Mouse (Mus musculus) embryonic facial prominence, embryonic 11.5 days (tissue): ENCODE data around the gene BC030867. TPM values are rescaled to one million over a fixed set of nuclear protein-coding genes. Genes with fewer than 3 reads are reported as not detected.
A peak's percentile ranks its signal among the peaks of the same experiment; 100 is the strongest.

Experiments used
- ATAC-seq: fragments of 200-750 bp; cut with Nextera tagmentation; replicated peaks from 2 replicates; pipeline ENCODE4 v1.8.0; 2017; ENCODE audit warnings: low read depth; ENCODE audit not compliant: insufficient number of reproducible peaks, low FRiP score, low TSS enrichment
- DNase-seq: peaks from one replicate; pipeline ENCODE4 v3.0.0-alpha.2; 2015; ENCODE audit warnings: low spot score
- H3K27ac ChIP-seq: fragments of 300-500 bp; sonication (generic); replicated peaks from 2 replicates; pipeline ENCODE4 v1.5.1; 2014; ENCODE audit warnings: mild to moderate bottlenecking, low read depth, low read length, control low read depth
- H3K27me3 ChIP-seq: fragments of 300-500 bp; sonication (generic); 2 replicates; pipeline ENCODE4 v1.6.1; 2014; ENCODE audit warnings: mild to moderate bottlenecking, low read length, moderate library complexity, mixed read lengths; ENCODE audit not compliant: control insufficient read depth, insufficient read depth
- H3K36me3 ChIP-seq: fragments of 300-500 bp; sonication (generic); replicated peaks from 2 replicates; pipeline ENCODE4 v1.6.1; 2014; ENCODE audit warnings: low read depth, mild to moderate bottlenecking, low read length, moderate library complexity, mixed read lengths; ENCODE audit not compliant: control insufficient read depth, insufficient read depth
- H3K4me1 ChIP-seq: fragments of 300-500 bp; sonication (generic); 2 replicates; pipeline ENCODE4 v1.6.1; 2014; ENCODE audit warnings: low read length, mixed read lengths; ENCODE audit not compliant: control insufficient read depth, insufficient read depth
- H3K4me2 ChIP-seq: fragments of 300-500 bp; sonication (generic); 2 replicates; pipeline ENCODE4 v1.6.1; 2014; ENCODE audit warnings: low read depth, mild to moderate bottlenecking, control low read depth, low read length, moderate library complexity
- H3K4me3 ChIP-seq: fragments of 300-500 bp; sonication (generic); 2 replicates; pipeline ENCODE4 v1.5.1; 2014; ENCODE audit warnings: low read depth, low read length, control low read depth
- H3K9ac ChIP-seq: fragments of 300-500 bp; sonication (generic); replicated peaks from 2 replicates; pipeline ENCODE4 v1.6.1; 2014; ENCODE audit warnings: mild to moderate bottlenecking, control low read depth, low read length
- H3K9me3 ChIP-seq: fragments of 300-500 bp; sonication (generic); replicated peaks from 2 replicates; pipeline ENCODE4 v1.6.1; 2016; ENCODE audit warnings: mild to moderate bottlenecking, low read length, inconsistent platforms, mixed read lengths; ENCODE audit not compliant: control insufficient read depth
- WGBS: fragments of 180-500 bp; shearing (Covaris S2); extraction: QIAGEN DNeasy Blood & Tissue Kit; methylation state at CpG from one replicate; pipeline ENCODE4 v1.1.7; 2014; 5-methylcytosine and 5-hydroxymethylcytosine counted together
- polyA plus RNA-seq: library from polyadenylated mRNA; unstranded; fragments of >200 nt; fragmentation: Nextera tagmentation; extraction: Ambion mirVana; gene quantifications from 2 replicates; pipeline ENCODE4 v1.2.1, GENCODE M21; 2014

Gene BC030867
- polyA plus RNA-seq, 1 experiment from 2014 or later = 20.8 TPM

- Histone ChIP-seq H3K27ac (0 out of 2 replicates have a peak overlapping the region, but pooled peaks have one; percentile 59), H3K27me3 (no peaks in the 10 kb centered on the region), H3K4me2 (peak overlapping the region; percentile 85), H3K9me3 (no peaks in the 10 kb centered on the region), H3K9ac (peak overlapping the region; percentile 86), H3K4me3 (peak overlapping the region; percentile 93), H3K36me3 (no peaks in the 10 kb centered on the region), H3K4me1 (peaks cover 16% of the 10 kb centered on the region)
- DNase-seq = peak; percentile 30
- ATAC-seq = no peak
- WGBS = under 1% methylated on average over 42 of the region's 47 CpGs
Observed at GRCm38 (mm10) chr11:102229331-102229953, 19.2 kb upstream of the BC030867 start.

GRCm38 (mm10) chr11:102230006-102230741 is 18.5 kb upstream of the BC030867 start, which contains the start of gene Hdac5:
Gene Hdac5, minus strand, starts transcription at chr11:102230166.
- H3K4me1 ChIP-seq = peaks cover 10% of the 10 kb centered on the region; the same call in 1 of the 2 replicates
- H3K36me3 ChIP-seq = no peaks in the 10 kb centered on the region
- peak within 1 kb of the TSS; percentile 59 for H3K27ac ChIP-seq
- peak within 1 kb of the TSS; percentile 85 for H3K4me2 ChIP-seq
- no peaks in the 10 kb centered on the region for H3K27me3 ChIP-seq
- peak within 1 kb of the TSS; percentile 93 for H3K4me3 ChIP-seq
- DNase-seq = peak; percentile 100
- peak within 1 kb of the TSS; percentile 86 for H3K9ac ChIP-seq
- peak; percentile 72 for ATAC-seq
- no peaks in the 10 kb centered on the region for H3K9me3 ChIP-seq
- under 1% methylated on average over 40 of the region's 49 CpGs for WGBS

- WGBS = 72% methylated on average over 2 of the region's 2 CpGs
- no peak for DNase-seq
Observed at GRCm38 (mm10) chr11:102236022-102236421, 12.7 kb upstream of the BC030867 start.

GRCm38 (mm10) chr11:102240636-102241035 is 8.0 kb upstream of the BC030867 start:
- WGBS = 83% methylated on average over 6 of the region's 6 CpGs
- no peaks in the 10 kb centered on the region for H3K9me3 ChIP-seq
- no peaks in the 10 kb centered on the region for H3K4me1 ChIP-seq
- no peak overlapping the region for H3K4me3 ChIP-seq
- H3K27me3 ChIP-seq = no peaks in the 10 kb centered on the region
- H3K36me3 ChIP-seq = no peaks in the 10 kb centered on the region
- H3K9ac ChIP-seq = no peak overlapping the region
- ATAC-seq (no peak), DNase-seq (no peak)
- no peak overlapping the region for H3K27ac ChIP-seq
- no peak overlapping the region for H3K4me2 ChIP-seq

More at GRCm38 (mm10) chr11:102236022-102236421, 12.7 kb upstream of the BC030867 start:
- Histone ChIP-seq H3K9me3 (no peaks in the 10 kb centered on the region), H3K4me1 (no peaks in the 10 kb centered on the region), H3K4me2 (no peak overlapping the region), H3K9ac (no peak overlapping the region), H3K4me3 (no peak overlapping the region), H3K27me3 (no peaks in the 10 kb centered on the region), H3K36me3 (no peaks in the 10 kb centered on the region), H3K27ac (no peak overlapping the region)
- ATAC-seq = no peak

GRCm38 (mm10) chr11:102241246-102241645 is 7.4 kb upstream of the BC030867 start:
- no peak overlapping the region for H3K4me2 ChIP-seq
- no peaks in the 10 kb centered on the region for H3K27me3 ChIP-seq
- no peak overlapping the region for H3K27ac ChIP-seq
- H3K4me3 ChIP-seq = no peak overlapping the region
- no peaks in the 10 kb centered on the region for H3K36me3 ChIP-seq
- no peak overlapping the region for H3K9ac ChIP-seq
- no peak for ATAC-seq
- no peaks in the 10 kb centered on the region for H3K9me3 ChIP-seq
- WGBS = 83% methylated on average over 5 of the region's 5 CpGs
- no peaks in the 10 kb centered on the region for H3K4me1 ChIP-seq
- no peak for DNase-seq

- H3K27me3 ChIP-seq = no peaks in the 10 kb centered on the region
- DNase-seq (no peak), ATAC-seq (no peak)
- no peak overlapping the region for H3K9ac ChIP-seq
- no peaks in the 10 kb centered on the region for H3K4me1 ChIP-seq
- no peaks in the 10 kb centered on the region for H3K36me3 ChIP-seq
- H3K4me2 ChIP-seq = no peak overlapping the region
- no peak overlapping the region for H3K4me3 ChIP-seq
- no peak overlapping the region for H3K27ac ChIP-seq
- H3K9me3 ChIP-seq = no peaks in the 10 kb centered on the region
- WGBS = 49% methylated on average over 5 of the region's 5 CpGs
Observed at GRCm38 (mm10) chr11:102241874-102242273, 6.8 kb upstream of the BC030867 start.

- H3K27ac ChIP-seq = no peak overlapping the region
Observed at GRCm38 (mm10) chr11:102244926-102245449, 3.7 kb upstream of the BC030867 start.

More at GRCm38 (mm10) chr11:102244926-102245449, 3.7 kb upstream of the BC030867 start:
- peak overlapping the region; percentile 63 for H3K9ac ChIP-seq
- H3K27me3 ChIP-seq = no peaks in the 10 kb centered on the region
- 2% methylated on average over 32 of the region's 32 CpGs for WGBS
- DNase-seq (peak; percentile 78), ATAC-seq (peak; percentile 53; the same call in 1 of the 2 replicates)
- H3K9me3 ChIP-seq = no peaks in the 10 kb centered on the region
- H3K4me3 ChIP-seq = peak overlapping the region; percentile 28
- H3K36me3 ChIP-seq = no peaks in the 10 kb centered on the region
- peak overlapping the region; percentile 41 for H3K4me2 ChIP-seq
- H3K4me1 ChIP-seq = no peaks in the 10 kb centered on the region
